Mouse (Mus musculus) heart, embryonic 14.5 days (tissue): ENCODE measurements around the gene Ndufb2. TPM values are rescaled to one million over a fixed set of nuclear protein-coding genes. Genes with fewer than 3 reads are reported as not detected.
A peak's percentile ranks its signal among the peaks of the same experiment; 100 is the strongest.

Source experiments
- ATAC-seq: fragments of 200-750 bp; cut with Nextera tagmentation; 2 replicates; pipeline ENCODE4 v1.8.0; 2017; ENCODE audit warnings: low read depth, moderate TSS enrichment; ENCODE audit not compliant: insufficient number of reproducible peaks, insufficient read depth, low FRiP score
- H3K27ac ChIP-seq, 2 experiments: fragments of 200-500 bp in 1 of 2; fragments of 300-500 bp in 1 of 2; sonication (generic) in 1 of 2; replicated peaks in 1 of 2; 2 replicates each; pipeline ENCODE4 v1.5.1; 2012 to 2014; ENCODE audit warnings: low read depth in 2 of 2, low read length in 2 of 2, control low read depth in 1 of 2, mild to moderate bottlenecking in 1 of 2, mixed read lengths in 1 of 2; ENCODE audit not compliant: control insufficient read depth in 1 of 2, insufficient read depth in 1 of 2
- H3K27me3 ChIP-seq: fragments of 300-500 bp; sonication (generic); 2 replicates; pipeline ENCODE4 v1.6.1; 2014; ENCODE audit warnings: mild to moderate bottlenecking, low read length, control low read depth; ENCODE audit not compliant: control insufficient read depth, insufficient read depth
- H3K36me3 ChIP-seq: fragments of 300-500 bp; sonication (generic); 2 replicates; pipeline ENCODE4 v1.6.1; 2014; ENCODE audit warnings: mild to moderate bottlenecking, control low read depth, low read length, mixed read lengths; ENCODE audit not compliant: control insufficient read depth, insufficient read depth
- H3K4me1 ChIP-seq, 2 experiments: fragments of 200-500 bp in 1 of 2; fragments of 300-500 bp in 1 of 2; sonication (generic) in 1 of 2; 2 replicates each; pipeline ENCODE4 v1.6.1; 2012 to 2014; ENCODE audit warnings: low read length in 2 of 2, control low read depth in 1 of 2, mixed read lengths in 1 of 2; ENCODE audit not compliant: control insufficient read depth in 2 of 2, insufficient read depth in 2 of 2
- H3K4me2 ChIP-seq: fragments of 300-500 bp; sonication (generic); 2 replicates; pipeline ENCODE4 v1.6.1; 2014; ENCODE audit warnings: mild to moderate bottlenecking, low read length
- H3K4me3 ChIP-seq, 2 experiments: fragments of 200-500 bp in 1 of 2; fragments of 300-500 bp in 1 of 2; sonication (generic) in 1 of 2; 2 replicates each; pipeline ENCODE4 v1.5.1; 2012 to 2014; ENCODE audit warnings: low read length in 2 of 2, mild to moderate bottlenecking in 2 of 2, control low read depth in 1 of 2, low read depth in 1 of 2, moderate library complexity in 1 of 2; ENCODE audit not compliant: control insufficient read depth in 1 of 2, insufficient read depth in 1 of 2
- H3K9ac ChIP-seq: fragments of 300-500 bp; sonication (generic); 2 replicates; pipeline ENCODE4 v1.6.1; 2014; ENCODE audit warnings: mild to moderate bottlenecking, low read length
- H3K9me3 ChIP-seq: fragments of 300-500 bp; sonication (generic); 2 replicates; pipeline ENCODE4 v1.6.1; 2016; ENCODE audit warnings: low read length, control low read depth; ENCODE audit not compliant: control insufficient read depth
- WGBS: fragments of 180-500 bp; shearing (Covaris S2); extraction: QIAGEN DNeasy Blood & Tissue Kit; methylation state at CpG from one replicate; pipeline ENCODE4 v1.1.7; 2014; 5-methylcytosine and 5-hydroxymethylcytosine counted together
- polyA plus RNA-seq: library from polyadenylated mRNA; unstranded; fragments of >200 nt; fragmentation: Nextera tagmentation; extraction: Ambion mirVana; gene quantifications from 2 replicates; pipeline ENCODE4 v1.2.1, GENCODE M21; 2014

Gene Ndufb2
- polyA plus RNA-seq, 1 experiment from 2014 or later, result 856 TPM

- H3K36me3 ChIP-seq, result no peaks in the 10 kb centered on the region
- no peaks in the 10 kb centered on the region for H3K27me3 ChIP-seq
- no peak overlapping the region for H3K4me2 ChIP-seq
- ATAC-seq, result no peak
- no peak overlapping the region for H3K27ac ChIP-seq
- H3K4me1 ChIP-seq, result peaks cover 0 to 2% of the 10 kb centered on the region in 2 experiments; a peak in 1 of 4 replicates
- H3K9me3 ChIP-seq, result no peaks in the 10 kb centered on the region
- H3K4me3 ChIP-seq, result no peak overlapping the region
- 17% methylated on average over 5 of the region's 5 CpGs for WGBS
- no peak overlapping the region for H3K9ac ChIP-seq
Observed at GRCm38 (mm10) chr6:39567528-39567927, 24.8 kb upstream of the Ndufb2 start.

- Histone ChIP-seq H3K4me2 (no peak overlapping the region), H3K36me3 (no peaks in the 10 kb centered on the region), H3K27ac (no peak overlapping the region), H3K4me3 (no peak overlapping the region), H3K27me3 (no peaks in the 10 kb centered on the region), H3K9ac (no peak overlapping the region), H3K4me1 (peaks cover 9 to 14% of the 10 kb centered on the region in 2 experiments), H3K9me3 (no peaks in the 10 kb centered on the region)
- ATAC-seq, result no peak
- WGBS, result 58% methylated on average over 3 of the region's 3 CpGs
Observed at GRCm38 (mm10) chr6:39570426-39570825, 21.9 kb upstream of the Ndufb2 start.

- Histone ChIP-seq H3K4me3 (peak within 1 kb of the TSS; percentile 84 to 89), H3K4me2 (peak within 1 kb of the TSS; percentile 90), H3K9me3 (no peaks in the 10 kb centered on the region), H3K4me1 (peaks cover 9 to 14% of the 10 kb centered on the region in 2 experiments), H3K27me3 (no peaks in the 10 kb centered on the region), H3K27ac (peak within 1 kb of the TSS; percentile 90 to 94), H3K9ac (peak within 1 kb of the TSS; percentile 86), H3K36me3 (peaks cover 27% of the 10 kb centered on the region)
- ATAC-seq, result peak; percentile 92
- under 1% methylated on average over 46 of the region's 49 CpGs for WGBS
Observed at GRCm38 (mm10) chr6:39573791-39574554, 18.4 kb upstream of the Ndufb2 start, which contains the start of gene Adck2. TSS of gene Adck2 (plus strand) at chr6:39573873.

- 22% methylated on average over 10 of the region's 10 CpGs for WGBS
- peak overlapping the region; percentile 90 for H3K4me2 ChIP-seq
- peaks cover 9 to 14% of the 10 kb centered on the region in 2 experiments for H3K4me1 ChIP-seq
- no peak for ATAC-seq
- peak overlapping the region; percentile 84 to 89 for H3K4me3 ChIP-seq
- peak overlapping the region; percentile 86 for H3K9ac ChIP-seq
- no peaks in the 10 kb centered on the region for H3K9me3 ChIP-seq
- no peaks in the 10 kb centered on the region for H3K27me3 ChIP-seq
- H3K36me3 ChIP-seq, result peaks cover 32% of the 10 kb centered on the region
- peak overlapping the region; percentile 90 to 94 for H3K27ac ChIP-seq
Observed at GRCm38 (mm10) chr6:39574555-39574869, 17.9 kb upstream of the Ndufb2 start.

GRCm38 (mm10) chr6:39574951-39575350, 17.4 kb upstream of the Ndufb2 start:
- Histone ChIP-seq H3K4me1 (peaks cover 9 to 14% of the 10 kb centered on the region in 2 experiments), H3K36me3 (peaks cover 37% of the 10 kb centered on the region), H3K9me3 (no peaks in the 10 kb centered on the region), H3K4me2 (peak overlapping the region; percentile 90), H3K9ac (peak overlapping the region; percentile 86), H3K4me3 (peak overlapping the region; percentile 84 to 89), H3K27me3 (no peaks in the 10 kb centered on the region), H3K27ac (peak overlapping the region in 1 of 2 experiments; percentile 94; a peak in 3 of 4 replicates)
- ATAC-seq, result no peak
- WGBS, result 64% methylated on average over 7 of the region's 7 CpGs

GRCm38 (mm10) chr6:39579552-39579951, 12.8 kb upstream of the Ndufb2 start:
- WGBS, result 84% methylated on average over 7 of the region's 7 CpGs
- Histone ChIP-seq H3K36me3 (peaks cover 73% of the 10 kb centered on the region), H3K4me3 (no peak overlapping the region), H3K4me2 (no peak overlapping the region), H3K9me3 (no peaks in the 10 kb centered on the region), H3K27me3 (no peaks in the 10 kb centered on the region), H3K4me1 (peaks cover 4 to 5% of the 10 kb centered on the region in 2 experiments), H3K9ac (no peak overlapping the region), H3K27ac (no peak overlapping the region)
- ATAC-seq, result no peak

- 61% methylated on average over 2 of the region's 2 CpGs for WGBS
- no peak overlapping the region for H3K9ac ChIP-seq
Observed at GRCm38 (mm10) chr6:39580558-39580957, 11.8 kb upstream of the Ndufb2 start.

More at GRCm38 (mm10) chr6:39580558-39580957, 11.8 kb upstream of the Ndufb2 start:
- Histone ChIP-seq H3K9me3 (no peaks in the 10 kb centered on the region), H3K4me2 (no peak overlapping the region), H3K27ac (no peak overlapping the region), H3K4me1 (no peaks in the 10 kb centered on the region), H3K27me3 (no peaks in the 10 kb centered on the region), H3K4me3 (no peak overlapping the region), H3K36me3 (peaks cover 81% of the 10 kb centered on the region)
- no peak for ATAC-seq
